Mouse (Mus musculus): ENCODE data around the gene Wdr81.

The Wdr81 gene

DNA sequence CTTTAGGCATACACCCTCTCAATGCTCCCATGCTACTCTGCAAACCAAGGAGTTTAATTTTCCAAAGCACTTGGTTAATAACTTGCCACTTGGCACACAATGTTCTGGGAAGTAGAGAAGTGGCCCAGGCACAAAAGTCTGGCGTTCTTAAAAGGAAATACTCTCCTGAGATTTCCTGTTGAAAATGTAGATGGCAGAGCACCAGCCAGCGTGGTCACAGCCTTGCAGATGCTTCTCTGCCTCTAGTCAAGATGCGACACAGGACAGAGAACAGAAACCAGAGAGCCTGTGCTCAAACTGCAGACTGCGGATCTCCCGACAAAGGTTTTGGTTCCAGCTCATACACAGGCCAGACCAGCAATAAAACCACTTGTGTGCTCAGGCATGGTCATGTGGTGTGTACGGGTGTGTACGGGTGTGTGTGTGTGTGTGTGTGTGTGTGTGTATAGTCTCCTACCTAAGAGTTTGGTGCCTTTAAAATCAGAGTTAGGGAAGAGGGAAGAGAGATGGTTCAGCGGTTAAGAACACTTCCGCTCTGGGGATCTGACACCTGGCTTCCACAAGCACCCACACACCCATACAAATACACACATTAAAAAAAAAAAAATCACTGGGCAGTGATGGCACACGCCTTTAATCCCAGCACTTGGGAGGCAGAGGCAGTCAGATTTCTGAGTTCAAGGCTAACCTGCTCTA, 672 bp upstream of the Wdr81 start:
- POLR2A ChIA-PET, result interaction anchor here (0.5 to 10.9 kb wide), 25 partner anchors 7 to 623 kb away, joined by 3 to 130 read pairs (median 5); partner anchors contain the start of genes Prpf8 (in 2 of the 4), Rilp (in 2 of the 4) and Tlcd2 (in 2 of the 4)
- CTCF ChIA-PET, result interaction anchor here in 2 of 4 experiments (0.7 to 1.3 kb wide), 6 partner anchors 9 to 55 kb away, joined by 3 to 5 read pairs (median 4); partner anchors contain the start of genes Prpf8 (in 1 of the 2) and Rilp (in 1 of the 2)

DNA sequence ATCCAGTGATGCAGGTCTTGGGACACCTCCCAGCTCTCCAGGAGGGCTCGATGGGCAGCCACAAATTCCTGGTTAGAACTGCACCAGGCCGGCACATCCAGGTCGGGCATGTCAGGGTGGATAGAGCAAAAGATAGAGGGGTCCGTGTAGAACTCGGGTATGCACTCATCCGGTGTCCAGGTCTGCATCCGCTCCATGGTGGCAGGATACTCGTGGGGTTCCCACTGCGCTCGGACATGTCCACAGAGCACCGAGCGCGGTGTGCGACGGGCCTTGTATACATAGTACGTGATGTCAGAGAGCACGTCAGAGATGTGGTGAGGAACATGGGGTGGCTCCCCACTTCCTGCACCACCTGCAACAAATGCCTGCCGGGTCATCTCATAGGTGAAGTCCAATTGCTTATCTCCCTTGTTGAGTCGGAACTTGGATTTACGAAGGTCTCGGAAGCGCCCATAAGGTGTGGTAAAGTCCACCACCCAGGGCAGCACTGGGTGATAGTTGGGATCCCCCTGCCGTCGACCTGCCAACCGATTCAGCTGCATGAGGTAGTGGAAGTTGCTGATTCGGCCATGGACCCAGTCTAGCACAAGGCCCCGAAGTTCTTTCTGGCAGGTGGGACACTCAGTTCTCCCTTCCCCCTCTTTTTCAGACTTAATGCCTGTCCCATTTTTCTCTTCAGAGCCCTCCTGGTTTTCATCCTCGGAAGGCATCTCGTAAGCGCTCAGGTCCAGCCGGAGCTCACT, 1.5 kb downstream of the Wdr81 start:
- ChIA-PET CTCF (interaction anchor here in 2 of 4 experiments (1.0 to 1.7 kb wide), 5 partner anchors 17 to 832 kb away, joined by 3 to 5 read pairs (median 3); partner anchors contain the start of genes Hic1 (in 1 of the 2) and Rilp (in 1 of the 2)), POLR2A (interaction anchor here in 3 of 4 experiments (1.0 to 10.9 kb wide), 18 partner anchors 7 to 105 kb away, joined by 3 to 130 read pairs (median 5); partner anchors contain the start of genes Prpf8 (in 2 of the 3), Rilp (in 2 of the 3), Tlcd2 (in 2 of the 3) and Serpinf1 (in 1 of the 3))

DNA sequence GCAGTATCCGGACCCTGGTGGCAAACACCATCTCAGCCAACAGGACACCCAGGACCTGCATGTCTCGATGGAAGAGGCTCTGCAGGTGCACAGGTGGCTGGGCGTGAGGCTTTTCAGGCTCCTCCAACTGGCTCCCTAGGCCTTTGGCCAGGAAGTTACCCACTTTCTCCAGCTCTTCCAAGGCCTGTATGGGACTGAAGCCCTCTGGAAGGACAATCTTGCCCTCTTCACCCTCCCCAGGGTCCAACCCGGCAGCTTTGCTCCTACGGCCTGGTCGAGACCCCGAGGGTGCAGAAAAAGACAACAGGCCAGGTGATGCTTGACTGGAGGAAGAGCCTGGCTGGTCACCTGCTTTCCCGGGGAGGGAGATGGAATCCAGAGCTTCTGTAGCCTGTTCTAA, 2.4 kb downstream of the Wdr81 start:
- CTCF ChIA-PET, result interaction anchor here in 2 of 4 experiments (0.6 to 1.7 kb wide), 4 partner anchors 10 to 58 kb away, joined by 3 to 5 read pairs (median 4); partner anchors contain the start of gene Rilp (in 1 of the 2)
- POLR2A ChIA-PET, result interaction anchor here in 3 of 4 experiments (0.6 to 10.9 kb wide), 12 partner anchors 10 to 58 kb away, joined by 3 to 130 read pairs (median 3); partner anchors contain the start of genes Tlcd2 (in 2 of the 3), Prpf8 (in 1 of the 3) and Serpinf2 (in 1 of the 3)

DNA sequence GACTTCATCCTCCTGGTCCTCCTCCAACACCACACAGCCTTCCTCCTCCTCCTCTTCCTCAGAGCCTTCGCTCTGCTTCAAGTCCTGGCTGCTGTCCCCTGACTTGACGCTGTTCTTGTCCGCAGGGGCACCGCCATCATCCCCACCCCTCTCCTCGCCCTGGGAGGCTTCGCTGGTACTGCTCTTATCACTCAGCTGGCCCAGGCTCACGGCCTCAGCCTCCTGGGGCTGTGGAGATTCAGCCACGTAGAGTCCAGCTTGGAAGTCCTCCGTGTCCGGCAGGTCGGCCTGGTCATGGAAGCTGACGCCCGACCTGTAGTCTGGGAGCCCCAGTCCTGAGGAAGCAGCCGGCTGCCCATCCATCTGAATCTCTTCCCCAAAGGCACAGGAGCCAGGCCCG, 3.6 kb downstream of the Wdr81 start:
- ChIA-PET CTCF (interaction anchor here in 2 of 4 experiments (1.4 to 1.7 kb wide), 2 partner anchors 16 to 59 kb away, joined by 3 to 5 read pairs; partner anchors contain the start of gene Rilp (in 1 of the 2)), POLR2A (interaction anchor here (1.1 to 10.9 kb wide), 11 partner anchors 9 to 36 kb away, joined by 3 to 130 read pairs (median 5); partner anchors contain the start of genes Tlcd2 (in 3 of the 4), Prpf8 (in 1 of the 4) and Serpinf2 (in 1 of the 4))

DNA sequence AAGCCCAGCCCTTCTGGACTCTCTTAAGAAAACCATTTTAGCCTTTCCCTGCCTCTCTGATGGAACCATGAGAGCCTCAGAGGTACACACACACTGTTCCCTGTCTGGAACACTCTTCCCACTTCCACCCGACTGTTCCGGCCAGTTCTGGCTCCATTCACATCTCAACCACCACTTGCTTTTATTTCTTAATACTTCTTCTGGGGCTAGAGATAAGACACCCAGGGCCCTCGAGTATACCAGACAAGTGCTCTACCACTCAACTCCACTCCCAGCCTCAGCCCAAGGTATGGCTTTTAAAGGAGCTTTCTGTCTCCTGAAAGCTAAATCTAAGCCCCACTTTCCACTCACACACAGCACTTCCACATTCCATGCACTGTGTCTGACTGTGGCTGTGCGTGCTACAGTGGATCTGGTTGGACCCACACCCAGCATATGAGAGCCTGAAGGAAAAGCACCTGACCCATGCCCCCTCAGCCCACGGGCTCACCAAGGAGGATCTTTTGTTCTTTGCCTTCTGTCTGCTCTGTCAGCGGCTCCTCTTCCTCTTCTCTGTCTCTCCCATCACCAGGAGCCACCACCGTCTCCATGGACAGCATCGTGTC, 4.1 kb downstream of the Wdr81 start:
- ChIA-PET CTCF (interaction anchor here in 1 of 4 experiments (1.4 kb wide), 1 partner anchor 16 kb away, joined by 3 read pairs; no protein-coding TSS in a partner anchor), POLR2A (interaction anchor here (1.1 to 10.9 kb wide), 10 partner anchors 9 to 36 kb away, joined by 3 to 130 read pairs (median 5); partner anchors contain the start of genes Tlcd2 (in 3 of the 4) and Prpf8 (in 2 of the 4))

DNA sequence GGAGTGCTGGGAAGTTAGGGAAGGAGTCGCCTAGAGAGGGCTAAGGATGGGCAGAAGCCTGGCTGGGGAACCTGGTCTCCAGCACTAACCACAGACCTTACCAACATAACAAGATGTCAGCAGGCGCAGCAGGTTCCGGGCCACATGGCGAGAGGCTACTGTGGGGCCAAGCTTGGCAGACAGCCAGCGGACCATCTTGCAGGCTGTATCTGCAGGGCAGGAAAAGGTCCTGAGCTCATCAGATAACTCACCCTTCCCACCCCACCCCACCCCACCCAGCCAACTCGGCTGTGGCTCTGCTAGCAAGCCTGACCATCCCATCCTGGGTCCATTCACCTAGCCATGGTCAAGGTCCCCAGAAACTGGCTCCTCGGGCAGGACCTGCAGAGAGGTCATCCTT, 4.8 kb downstream of the Wdr81 start:
- ChIA-PET CTCF (no interaction called here), POLR2A (interaction anchor here in 2 of 4 experiments (1.2 to 10.9 kb wide), 6 partner anchors 8 to 37 kb away, joined by 3 to 130 read pairs (median 8); partner anchors contain the start of genes Tlcd2 (in 2 of the 2) and Prpf8 (in 1 of the 2))

DNA sequence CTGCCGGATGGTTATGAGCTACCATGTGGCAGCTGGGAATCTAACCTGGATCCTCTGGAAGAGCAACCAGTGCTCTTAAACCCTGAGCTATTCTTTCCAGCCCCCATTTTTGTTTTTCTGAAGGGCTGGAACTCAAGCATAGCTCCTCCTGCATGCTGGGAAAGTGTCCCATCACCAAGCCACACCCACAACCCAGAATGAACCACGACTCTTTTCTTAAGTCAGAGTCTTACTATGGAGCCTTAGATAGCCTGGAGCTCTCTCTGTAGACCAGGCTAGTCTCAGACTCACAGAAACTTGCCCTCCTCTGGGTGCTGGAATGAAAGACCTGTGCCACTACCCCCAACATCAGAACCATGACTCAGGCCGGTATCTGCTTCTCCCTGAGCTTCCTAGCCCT, 5.9 kb downstream of the Wdr81 start:
- CTCF ChIA-PET, result interaction anchor here in 3 of 4 experiments (0.5 to 0.7 kb wide), 3 partner anchors 13 to 287 kb away, joined by 3 read pairs; no protein-coding TSS in a partner anchor
- POLR2A ChIA-PET, result interaction anchor here in 3 of 4 experiments (0.7 to 10.9 kb wide), 8 partner anchors 9 to 104 kb away, joined by 3 to 130 read pairs (median 8); partner anchors contain the start of genes Tlcd2 (in 2 of the 3), Prpf8 (in 1 of the 3) and Serpinf2 (in 1 of the 3)

DNA sequence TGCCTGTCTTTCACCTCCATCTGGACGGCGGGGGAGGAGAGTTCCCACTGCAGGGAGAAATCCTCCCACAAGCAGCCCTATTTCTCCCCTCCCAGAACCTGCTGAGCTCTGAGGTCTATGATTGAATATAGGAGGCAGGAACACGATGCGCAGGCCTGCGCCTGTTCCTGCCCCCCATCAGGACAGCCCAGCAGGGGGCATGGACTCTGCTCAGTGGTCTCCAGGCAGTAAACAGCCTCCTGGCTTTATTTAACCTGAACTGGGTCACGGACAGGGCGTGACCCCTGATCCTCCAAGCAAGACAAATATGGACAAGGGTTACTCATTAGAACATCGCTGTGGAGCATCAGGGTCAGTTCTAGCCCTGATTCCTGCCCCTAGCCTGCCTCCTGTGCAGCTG, 10.8 kb downstream of the Wdr81 start:
- ChIA-PET CTCF (no interaction called here), POLR2A (interaction anchor here in 3 of 4 experiments (0.9 to 3.8 kb wide), 4 partner anchors 11 to 18 kb away, joined by 3 to 14 read pairs (median 4); partner anchors contain the start of genes Tlcd2 (in 3 of the 3) and Wdr81 (in 1 of the 3))

DNA sequence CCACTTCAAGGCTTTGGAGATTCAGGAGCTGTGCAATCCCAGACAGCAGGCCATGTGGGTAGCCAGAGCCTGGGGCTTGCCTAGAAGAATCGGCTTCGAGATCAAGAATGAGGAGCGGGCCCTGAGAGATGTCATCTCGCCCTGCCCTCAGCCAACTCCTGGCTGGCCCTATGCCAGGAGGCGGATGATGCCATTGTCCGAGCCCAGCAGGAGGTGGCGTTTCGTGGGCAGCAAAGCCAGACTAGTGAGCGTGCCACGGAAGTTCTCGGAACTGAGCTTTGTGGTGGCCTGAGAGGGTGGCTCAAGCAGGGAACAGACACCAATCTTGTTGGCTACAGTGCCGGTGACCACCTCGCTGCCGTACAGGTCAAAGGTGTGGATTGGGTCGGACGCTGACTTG, 12.9 kb downstream of the Wdr81 start:
- CTCF ChIA-PET, result interaction anchor here in 2 of 4 experiments (1.1 to 1.4 kb wide), 2 partner anchors 9 to 10 kb away, joined by 3 to 4 read pairs; no protein-coding TSS in a partner anchor
- POLR2A ChIA-PET, result interaction anchor here in 3 of 4 experiments (0.6 to 3.8 kb wide), 16 partner anchors 9 to 1634 kb away, joined by 3 to 16 read pairs (median 5); partner anchors contain the start of genes Tlcd2 (in 2 of the 3), Prpf8 (in 1 of the 3), Rpa1 (in 1 of the 3) and Smyd4 (in 1 of the 3)

DNA sequence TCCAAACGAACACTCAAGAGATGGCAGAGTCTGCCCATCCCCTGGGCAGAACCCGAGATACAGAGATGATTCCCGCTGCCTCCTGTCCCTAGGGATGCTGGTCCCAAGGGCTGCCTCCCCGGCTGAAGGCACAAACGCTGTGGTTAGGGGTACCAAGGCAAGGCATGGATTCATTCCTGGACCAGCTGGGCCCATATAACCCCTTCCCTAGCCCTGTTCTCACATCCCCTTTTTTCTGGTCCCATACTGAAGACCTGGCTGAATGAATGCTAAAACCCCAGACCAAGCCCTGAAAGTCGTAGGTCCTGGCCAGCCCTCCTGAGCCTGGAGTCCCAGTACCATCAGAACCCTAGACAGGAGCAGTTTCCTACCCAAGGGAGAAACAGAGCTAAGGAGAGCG, 13.5 kb downstream of the Wdr81 start:
- ChIA-PET CTCF (interaction anchor here in 2 of 4 experiments (1.1 to 1.4 kb wide), 2 partner anchors 9 to 11 kb away, joined by 3 to 4 read pairs; no protein-coding TSS in a partner anchor), POLR2A (interaction anchor here in 3 of 4 experiments (0.9 to 3.8 kb wide), 13 partner anchors 9 to 46 kb away, joined by 3 to 16 read pairs (median 6); partner anchors contain the start of genes Tlcd2 (in 2 of the 3), Prpf8 (in 1 of the 3) and Wdr81 (in 1 of the 3))

DNA sequence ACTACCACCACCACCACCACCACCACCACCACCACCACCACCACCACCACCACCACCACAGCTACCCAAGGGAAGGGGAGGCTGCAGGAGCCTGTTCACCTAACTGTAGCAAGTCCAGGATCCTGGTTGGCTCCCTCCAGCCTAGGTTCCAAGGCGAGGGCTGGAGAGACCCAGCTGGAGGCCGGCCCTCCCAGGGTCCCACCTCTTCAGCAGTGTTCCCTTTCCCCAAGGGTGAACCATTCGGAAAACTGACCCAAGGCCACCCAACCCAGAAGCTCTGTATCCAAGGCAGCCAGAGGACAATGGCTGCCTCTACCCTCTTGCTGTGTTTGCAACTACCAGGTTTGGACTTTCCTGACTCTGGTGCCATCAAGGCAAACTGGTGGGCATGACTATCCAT, 14.6 kb downstream of the Wdr81 start:
- ChIA-PET POLR2A (interaction anchor here in 3 of 4 experiments (0.9 to 3.8 kb wide), 6 partner anchors 8 to 40 kb away, joined by 3 to 14 read pairs (median 3); partner anchors contain the start of gene Tlcd2 (in 2 of the 3)), CTCF (interaction anchor here in 1 of 4 experiments (1.2 kb wide), 1 partner anchor 33 kb away, joined by 3 read pairs; no protein-coding TSS in a partner anchor)

DNA sequence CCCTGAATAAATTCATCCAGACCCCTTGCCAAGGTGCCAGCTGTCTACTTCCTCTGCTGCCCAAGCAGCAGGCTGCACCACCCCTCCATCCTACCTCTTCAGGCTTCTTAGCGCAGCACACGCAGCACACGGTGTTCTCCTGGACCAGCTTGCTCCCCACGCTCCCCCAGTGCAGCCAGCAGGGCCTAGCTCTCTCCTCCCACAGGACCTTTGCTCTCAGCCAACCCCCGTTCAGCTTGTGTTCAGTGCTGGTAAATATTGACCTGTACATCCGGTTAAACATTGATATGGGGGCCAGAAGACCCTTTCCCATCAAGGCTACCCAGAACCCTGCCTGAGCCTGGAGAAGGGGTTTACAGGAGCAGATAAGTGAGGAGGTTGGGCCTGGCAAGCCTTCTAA, 15.2 kb downstream of the Wdr81 start, which contains the start of gene Serpinf2:
Gene Serpinf2, minus strand, starts transcription at position 229 of the 400 bp plus-strand sequence.
- ChIA-PET CTCF (interaction anchor here in 2 of 4 experiments (0.9 to 1.2 kb wide), 2 partner anchors 33 to 270 kb away, joined by 3 read pairs; partner anchors contain the start of gene Hic1 (in 1 of the 2)), POLR2A (interaction anchor here in 2 of 4 experiments (0.8 to 1.4 kb wide), 8 partner anchors 9 to 91 kb away, joined by 3 to 8 read pairs (median 3); partner anchors contain the start of genes Rpa1 (in 1 of the 2), Smyd4 (in 1 of the 2) and Tlcd2 (in 1 of the 2))

DNA sequence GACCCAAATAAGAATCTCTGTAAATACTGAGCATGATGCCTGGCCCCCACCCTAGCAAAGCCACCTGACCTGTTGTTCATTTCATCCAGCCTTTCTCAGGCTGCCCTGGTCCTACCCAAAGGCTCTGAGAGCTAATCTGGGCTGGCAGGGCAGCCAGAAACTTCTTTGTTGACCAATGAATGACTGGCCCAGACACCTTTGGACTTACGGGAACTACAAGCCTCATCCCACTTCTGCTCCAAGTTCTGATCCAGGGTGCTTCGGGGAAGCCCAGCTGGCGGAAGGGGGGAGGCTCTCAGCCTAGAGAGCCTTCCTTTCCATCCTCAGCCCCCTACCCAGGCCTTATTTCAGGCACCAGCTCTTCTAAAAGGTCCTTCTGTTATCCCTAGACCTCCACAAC, 15.7 kb downstream of the Wdr81 start:
- ChIA-PET CTCF (interaction anchor here in 1 of 4 experiments (0.9 kb wide), 1 partner anchor 270 kb away, joined by 3 read pairs; the partner anchor contains the start of gene Hic1), POLR2A (interaction anchor here in 3 of 4 experiments (0.7 to 1.1 kb wide), 7 partner anchors 10 to 214 kb away, joined by 3 to 8 read pairs (median 3); partner anchors contain the start of genes Tlcd2 (in 2 of the 3), Rpa1 (in 1 of the 3) and Smyd4 (in 1 of the 3))

DNA sequence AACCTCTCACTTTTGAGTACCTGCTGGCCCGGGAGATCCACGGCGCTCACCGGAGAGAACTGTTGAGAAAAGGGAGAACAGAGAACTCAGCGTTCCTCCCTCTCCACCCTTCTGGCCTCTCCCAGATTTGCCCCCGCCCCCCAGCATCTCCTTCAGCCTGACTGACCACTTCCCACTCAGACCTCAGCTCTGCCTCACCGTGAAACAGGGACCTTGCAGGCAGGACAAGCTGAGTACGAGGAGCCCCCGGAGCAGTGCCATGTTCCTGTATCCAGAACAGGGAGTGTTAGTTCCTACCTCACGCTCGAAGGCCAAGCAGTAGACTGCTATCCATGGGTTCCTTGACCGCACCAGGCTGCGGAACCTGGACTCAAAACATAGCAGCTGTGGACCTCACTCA, 16.3 kb downstream of the Wdr81 start:
- POLR2A ChIA-PET, result interaction anchor here in 3 of 4 experiments (0.7 to 1.0 kb wide), 4 partner anchors 23 to 214 kb away, joined by 3 to 8 read pairs (median 4); partner anchors contain the start of gene Tlcd2 (in 2 of the 3)
- CTCF ChIA-PET, result interaction anchor here in 1 of 4 experiments (1.0 kb wide), 1 partner anchor 72 kb away, joined by 3 read pairs; the partner anchor contains the start of gene Rilp

DNA sequence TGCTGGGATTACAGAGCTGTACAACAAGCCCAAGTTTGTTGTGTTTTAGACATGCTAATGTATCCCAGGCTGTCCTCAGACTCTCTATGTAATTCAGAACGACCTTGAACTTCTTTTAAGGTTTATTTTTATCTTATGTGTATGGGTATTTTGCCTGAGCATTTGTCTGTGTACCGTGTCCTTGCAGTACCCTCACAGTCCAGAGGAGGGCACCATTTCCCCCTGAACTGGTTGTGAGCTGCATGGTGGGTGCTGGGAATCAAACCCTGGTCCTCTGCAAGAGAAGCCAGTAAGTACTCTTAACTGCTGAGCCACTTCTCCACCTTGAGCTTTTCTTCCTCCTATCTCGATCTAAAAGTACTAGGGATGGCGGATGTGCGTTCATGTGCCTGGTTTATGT, 20.4 kb downstream of the Wdr81 start:
- CTCF ChIA-PET, result interaction anchor here (0.6 to 2.2 kb wide), 13 partner anchors 12 to 585 kb away, joined by 3 to 9 read pairs (median 3); partner anchors contain the start of genes Rilp (in 1 of the 4) and Tlcd2 (in 1 of the 4)

DNA sequence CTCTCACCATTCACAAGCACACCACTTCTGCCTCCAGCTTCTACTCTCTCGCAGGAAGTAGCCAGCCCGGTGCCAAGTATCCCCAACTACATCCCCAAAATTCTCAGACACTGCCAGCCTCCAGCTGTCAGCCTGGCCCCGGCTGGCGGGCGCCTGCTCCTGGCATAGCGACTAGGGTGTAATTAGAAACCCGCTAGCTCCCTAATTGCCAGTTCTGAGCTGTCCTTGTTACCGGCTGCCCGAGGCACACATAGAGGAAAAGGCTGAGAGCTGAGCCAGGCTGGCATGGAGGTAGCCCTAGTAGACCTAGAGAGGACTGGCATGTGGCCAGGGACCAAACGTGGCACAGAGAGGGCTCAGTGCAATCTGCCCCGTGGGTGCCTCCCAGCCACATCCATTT, 23.2 kb downstream of the Wdr81 start:
- POLR2A ChIA-PET, result interaction anchor here in 2 of 4 experiments (0.6 to 2.5 kb wide), 8 partner anchors 10 to 535 kb away, joined by 3 to 11 read pairs (median 4); partner anchors contain the start of genes Serpinf1 (in 1 of the 2), Sgsm2 (in 1 of the 2) and Tlcd2 (in 1 of the 2)
- CTCF ChIA-PET, result interaction anchor here in 3 of 4 experiments (0.6 to 2.4 kb wide), 4 partner anchors 24 to 166 kb away, joined by 3 to 9 read pairs (median 4); no protein-coding TSS in a partner anchor

More for the DNA sequence above, 20.4 kb downstream of the Wdr81 start:
- POLR2A ChIA-PET, result interaction anchor here in 2 of 4 experiments (0.6 to 5.9 kb wide), 8 partner anchors 13 to 76 kb away, joined by 3 to 25 read pairs (median 5); partner anchors contain the start of genes Tlcd2 (in 2 of the 2), Rilp (in 1 of the 2) and Wdr81 (in 1 of the 2)

Data from embryonic stem cell, embryonic (primary cell).